Mouse (Mus musculus): ENCODE measurements around the gene Pxmp2. TPM values are rescaled to one million over a fixed set of nuclear protein-coding genes. Genes with fewer than 3 reads are reported as not detected.
A peak's percentile ranks its signal among the peaks of the same experiment; 100 is the strongest.

Pxmp2 gene
- total and polyA plus RNA-seq, 2 experiments from 2014 or later: 7.8 to 16.3 TPM

DNA sequence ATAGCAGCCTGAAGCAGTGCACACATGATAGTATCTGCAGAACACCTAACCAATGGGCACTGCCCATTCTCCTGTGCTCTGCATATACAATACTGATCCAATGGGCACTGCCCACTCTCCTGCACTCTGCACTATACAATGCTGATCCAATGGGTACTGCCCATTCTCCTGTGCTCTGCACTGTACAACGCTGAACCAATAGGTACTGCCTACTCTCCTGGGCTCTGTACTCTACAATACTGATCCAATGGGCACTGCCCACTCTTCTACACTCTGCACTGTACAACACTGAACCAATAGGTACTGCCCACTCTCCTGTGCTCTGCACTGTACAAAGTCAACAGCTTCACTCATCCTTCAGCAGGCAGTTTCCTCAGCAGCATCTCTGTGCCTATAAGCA is 9.1 kb downstream of the Pxmp2 start:
- Histone ChIP-seq H3K27me3 (ENCODE audit: insufficient read depth, low read length) (no peaks in the 10 kb centered on the region), H3K9me3 (ENCODE audit: low read length) (no peaks in the 10 kb centered on the region), H3K9ac (replicated peaks; ENCODE audit: low read length, poor library complexity, severe bottlenecking) (no peak overlapping the region), H3K36me3 (ENCODE audit: insufficient read depth, low read length) (no peaks in the 10 kb centered on the region; the same call in 1 of the 2 replicates), H3K4me2 (ENCODE audit: low read depth, low read length, poor library complexity, severe bottlenecking) (no peak overlapping the region), H3K4me3 (ENCODE audit: low read depth, low read length) (no peak overlapping the region), H3K27ac (ENCODE audit: low read depth, low read length) (no peak overlapping the region), H3K4me1 (ENCODE audit: insufficient read depth, low read length) (no peaks in the 10 kb centered on the region)
- 91% methylated on average over 1 of the region's 1 CpGs for WGBS
- no peak for TF ChIP-seq CTCF (IDR thresholded peaks at IDR 0.05)
- ATAC-seq (ENCODE audit: low FRiP score) (no peak), DNase-seq (ENCODE audit: low spot score) (no peak)

DNA sequence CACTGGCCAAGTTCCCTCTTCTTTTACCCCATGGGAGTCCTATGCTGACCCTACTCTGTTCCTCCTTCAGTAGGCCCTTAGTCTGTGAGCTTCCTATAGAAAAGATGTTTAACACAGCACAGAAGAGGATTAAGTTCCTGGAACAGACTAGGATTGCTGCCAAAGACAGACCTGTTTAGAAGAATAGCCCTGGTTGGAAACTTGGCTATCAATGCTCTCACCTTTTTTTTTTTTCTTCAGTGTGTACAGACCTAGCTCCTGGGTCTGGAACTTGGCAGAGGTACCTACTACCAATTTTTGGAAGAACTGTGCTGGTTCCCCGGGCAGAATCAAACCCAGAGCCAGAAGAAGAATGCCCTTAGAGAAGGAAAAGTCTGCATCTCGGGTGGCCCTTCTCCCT is 9.6 kb downstream of the Pxmp2 start:
- Histone ChIP-seq H3K27ac (ENCODE audit: low read depth, low read length) (no peak overlapping the region), H3K4me2 (ENCODE audit: low read depth, low read length, poor library complexity, severe bottlenecking) (no peak overlapping the region), H3K36me3 (ENCODE audit: insufficient read depth, low read length) (no peaks in the 10 kb centered on the region; the same call in 1 of the 2 replicates), H3K27me3 (ENCODE audit: insufficient read depth, low read length) (no peaks in the 10 kb centered on the region), H3K4me1 (ENCODE audit: insufficient read depth, low read length) (no peaks in the 10 kb centered on the region), H3K9ac (replicated peaks; ENCODE audit: low read length, poor library complexity, severe bottlenecking) (no peak overlapping the region), H3K4me3 (ENCODE audit: low read depth, low read length) (no peak overlapping the region), H3K9me3 (ENCODE audit: low read length) (no peaks in the 10 kb centered on the region)
- no peak for TF ChIP-seq CTCF (IDR thresholded peaks at IDR 0.05)
- 61% methylated on average over 2 of the region's 2 CpGs for WGBS
- ATAC-seq (ENCODE audit: low FRiP score) (no peak), DNase-seq (ENCODE audit: low spot score) (no peak)

- H3K27ac ChIP-seq (ENCODE audit: low read depth, low read length): no peak overlapping the region
- no peaks in the 10 kb centered on the region for H3K27me3 ChIP-seq (ENCODE audit: insufficient read depth, low read length)
- no peaks in the 10 kb centered on the region; the same call in 1 of the 2 replicates for H3K36me3 ChIP-seq (ENCODE audit: insufficient read depth, low read length)
- H3K9me3 ChIP-seq (ENCODE audit: low read length): no peaks in the 10 kb centered on the region
- no peak overlapping the region for H3K4me3 ChIP-seq (ENCODE audit: low read depth, low read length)
- no peak overlapping the region for H3K9ac ChIP-seq (replicated peaks; ENCODE audit: low read length, poor library complexity, severe bottlenecking)
- H3K4me1 ChIP-seq (ENCODE audit: insufficient read depth, low read length): no peaks in the 10 kb centered on the region
- no peak for TF ChIP-seq CTCF (IDR thresholded peaks at IDR 0.05)
- DNase-seq (ENCODE audit: low spot score) (no peak), ATAC-seq (ENCODE audit: low FRiP score) (no peak)
- WGBS: 67% methylated on average over 2 of the region's 2 CpGs
- H3K4me2 ChIP-seq (ENCODE audit: low read depth, low read length, poor library complexity, severe bottlenecking): no peak overlapping the region
Measured at GRCm38 (mm10) chr5:110274846-110275245, 11.1 kb downstream of the Pxmp2 start.

- H3K9ac ChIP-seq (replicated peaks; ENCODE audit: low read length, poor library complexity, severe bottlenecking): no peak overlapping the region
Measured at GRCm38 (mm10) chr5:110274147-110274546, 11.8 kb downstream of the Pxmp2 start.

GRCm38 (mm10) chr5:110270242-110270641 is 15.7 kb downstream of the Pxmp2 start:
- peak; percentile 22; the same call in 1 of the 2 replicates for ATAC-seq (ENCODE audit: low FRiP score)
- Histone ChIP-seq H3K36me3 (ENCODE audit: insufficient read depth, low read length) (peaks cover 18% of the 10 kb centered on the region), H3K9me3 (ENCODE audit: low read length) (no peaks in the 10 kb centered on the region), H3K27me3 (ENCODE audit: insufficient read depth, low read length) (no peaks in the 10 kb centered on the region), H3K4me3 (ENCODE audit: low read depth, low read length) (no peak overlapping the region), H3K9ac (replicated peaks; ENCODE audit: low read length, poor library complexity, severe bottlenecking) (no peak overlapping the region), H3K4me2 (ENCODE audit: low read depth, low read length, poor library complexity, severe bottlenecking) (no peak overlapping the region), H3K4me1 (ENCODE audit: insufficient read depth, low read length) (peaks cover 4% of the 10 kb centered on the region; the same call in 1 of the 2 replicates), H3K27ac (ENCODE audit: low read depth, low read length) (no peak overlapping the region)
- 93% methylated on average over 6 of the region's 6 CpGs for WGBS
- no peak for TF ChIP-seq CTCF (IDR thresholded peaks at IDR 0.05)
- no peak for DNase-seq (ENCODE audit: low spot score)

More at GRCm38 (mm10) chr5:110274147-110274546, 11.8 kb downstream of the Pxmp2 start:
- WGBS: 90% methylated on average over 4 of the region's 4 CpGs
- Histone ChIP-seq H3K27ac (ENCODE audit: low read depth, low read length) (no peak overlapping the region), H3K4me3 (ENCODE audit: low read depth, low read length) (no peak overlapping the region), H3K36me3 (ENCODE audit: insufficient read depth, low read length) (no peaks in the 10 kb centered on the region; the same call in 1 of the 2 replicates), H3K27me3 (ENCODE audit: insufficient read depth, low read length) (no peaks in the 10 kb centered on the region), H3K4me1 (ENCODE audit: insufficient read depth, low read length) (no peaks in the 10 kb centered on the region), H3K9me3 (ENCODE audit: low read length) (no peaks in the 10 kb centered on the region), H3K4me2 (ENCODE audit: low read depth, low read length, poor library complexity, severe bottlenecking) (no peak overlapping the region)
- no peak for TF ChIP-seq CTCF (IDR thresholded peaks at IDR 0.05)
- ATAC-seq (ENCODE audit: low FRiP score) (no peak), DNase-seq (ENCODE audit: low spot score) (no peak)

GRCm38 (mm10) chr5:110269141-110270101 is 16.6 kb downstream of the Pxmp2 start, which contains the start of gene Pgam5:
Pgam5 (minus strand) TSS chr5:110269913.
- TF ChIP-seq CTCF (IDR thresholded peaks at IDR 0.05): peak; percentile 88
- peak within 1 kb of the TSS; percentile 85 for H3K9ac ChIP-seq (replicated peaks; ENCODE audit: low read length, poor library complexity, severe bottlenecking)
- under 1% methylated on average over 62 of the region's 66 CpGs for WGBS
- H3K36me3 ChIP-seq (ENCODE audit: insufficient read depth, low read length): peaks cover 26% of the 10 kb centered on the region
- ATAC-seq (ENCODE audit: low FRiP score): peak; percentile 92
- no peaks in the 10 kb centered on the region for H3K27me3 ChIP-seq (ENCODE audit: insufficient read depth, low read length)
- peaks cover 4% of the 10 kb centered on the region; the same call in 1 of the 2 replicates for H3K4me1 ChIP-seq (ENCODE audit: insufficient read depth, low read length)
- peak within 1 kb of the TSS; percentile 84 for H3K4me3 ChIP-seq (ENCODE audit: low read depth, low read length)
- DNase-seq (ENCODE audit: low spot score): peak; percentile 93
- peak within 1 kb of the TSS; percentile 80 for H3K27ac ChIP-seq (ENCODE audit: low read depth, low read length)
- H3K9me3 ChIP-seq (ENCODE audit: low read length): no peaks in the 10 kb centered on the region
- H3K4me2 ChIP-seq (ENCODE audit: low read depth, low read length, poor library complexity, severe bottlenecking): peak within 1 kb of the TSS; percentile 89

All from midbrain, postnatal 0 days (tissue).